Mouse (Mus musculus) lung, embryonic 14.5 days (tissue): ENCODE results near the gene Cul7. TPM values are rescaled to one million over a fixed set of nuclear protein-coding genes. Genes with fewer than 3 reads are reported as not detected.

Source experiments
- ATAC-seq: fragments of 200-750 bp; cut with Nextera tagmentation; 2 replicates; pipeline ENCODE4 v1.8.0; 2017; ENCODE audit warnings: mild to moderate bottlenecking, moderate TSS enrichment, moderate library complexity; ENCODE audit not compliant: insufficient read depth
- DNase-seq: peaks from one replicate; pipeline ENCODE4 v3.0.0-alpha.2; 2015
- H3K27ac ChIP-seq: fragments of 300-500 bp; sonication (generic); 2 replicates; pipeline ENCODE4 v1.5.1; 2014; ENCODE audit warnings: low read depth, mild to moderate bottlenecking, moderate library complexity
- H3K27me3 ChIP-seq: fragments of 300-500 bp; sonication (generic); 2 replicates; pipeline ENCODE4 v1.6.1; 2014; ENCODE audit warnings: low read length, control low read depth; ENCODE audit not compliant: insufficient read depth
- H3K36me3 ChIP-seq: fragments of 300-500 bp; sonication (generic); 2 replicates; pipeline ENCODE4 v1.6.1; 2014; ENCODE audit warnings: control low read depth; ENCODE audit not compliant: insufficient read depth
- H3K4me1 ChIP-seq: fragments of 300-500 bp; sonication (generic); 2 replicates; pipeline ENCODE4 v1.6.1; 2014; ENCODE audit warnings: antibody characterized with exemption, control low read depth; ENCODE audit not compliant: insufficient read depth
- H3K4me2 ChIP-seq: fragments of 300-500 bp; sonication (generic); 2 replicates; pipeline ENCODE4 v1.6.1; 2014; ENCODE audit warnings: mild to moderate bottlenecking
- H3K4me3 ChIP-seq: fragments of 300-500 bp; sonication (generic); 2 replicates; pipeline ENCODE4 v1.5.1; 2014; ENCODE audit warnings: low read depth, low read length
- H3K9ac ChIP-seq: fragments of 300-500 bp; sonication (generic); 2 replicates; pipeline ENCODE4 v1.6.1; 2014
- H3K9me3 ChIP-seq: fragments of 300-500 bp; sonication (generic); 2 replicates; pipeline ENCODE4 v1.6.1; 2016; ENCODE audit warnings: low read depth, low read length, control low read depth
- CTCF ChIP-seq: IDR thresholded peaks from 2 replicates; pipeline ENCODE4 v1.5.1; 2016; ENCODE audit warnings: antibody characterized with exemption, low read depth
- WGBS: fragments of 180-500 bp; shearing (Covaris S2); extraction: QIAGEN DNeasy Blood & Tissue Kit; methylation state at CpG from one replicate; pipeline ENCODE4 v1.1.7; 2014; 5-methylcytosine and 5-hydroxymethylcytosine counted together
- polyA plus RNA-seq: library from polyadenylated mRNA; unstranded; fragments of >200 nt; fragmentation: Nextera tagmentation; extraction: Ambion mirVana; gene quantifications from 2 replicates; pipeline ENCODE4 v1.2.1, GENCODE M21; 2014

Gene Cul7
- polyA plus RNA-seq, 1 experiment from 2014 or later: 36.6 TPM

- H3K36me3 ChIP-seq: no peaks in the 10 kb centered on the region
- H3K4me3 ChIP-seq: peak overlapping the region; percentile 96
- no peak for ATAC-seq
- no peak for TF ChIP-seq CTCF
- peaks cover 57% of the 10 kb centered on the region for H3K4me1 ChIP-seq
- WGBS: 25% methylated on average over 6 of the region's 6 CpGs
- peak overlapping the region; percentile 86 for H3K4me2 ChIP-seq
- H3K27ac ChIP-seq: peak overlapping the region; percentile 25; the same call in 1 of the 2 replicates
- no peaks in the 10 kb centered on the region for H3K9me3 ChIP-seq
- no peak for DNase-seq
- no peaks in the 10 kb centered on the region for H3K27me3 ChIP-seq
- peak overlapping the region; percentile 99 for H3K9ac ChIP-seq
Observed at GRCm38 (mm10) chr17:46627409-46627808, 22.7 kb upstream of the Cul7 start.

- peak overlapping the region; percentile 96 for H3K4me3 ChIP-seq
- 0 out of 2 replicates have a peak, but pooled peaks cover 4% of the 10 kb centered on the region for H3K36me3 ChIP-seq
- no peaks in the 10 kb centered on the region for H3K27me3 ChIP-seq
- H3K9ac ChIP-seq: peak overlapping the region; percentile 99
- TF ChIP-seq CTCF: no peak
- peak; percentile 49 for DNase-seq
- peak overlapping the region; percentile 99 for H3K27ac ChIP-seq
- H3K9me3 ChIP-seq: no peaks in the 10 kb centered on the region
- under 1% methylated on average over 13 of the region's 13 CpGs for WGBS
- ATAC-seq: no peak
- H3K4me1 ChIP-seq: peaks cover 48% of the 10 kb centered on the region
- peak overlapping the region; percentile 86 for H3K4me2 ChIP-seq
Observed at GRCm38 (mm10) chr17:46628471-46628790, 21.7 kb upstream of the Cul7 start.

GRCm38 (mm10) chr17:46628791-46629684 is 21.1 kb upstream of the Cul7 start, which contains the start of gene Ptk7:
Gene Ptk7 (minus strand): TSS chr17:46629504.
- peak within 1 kb of the TSS; percentile 99 for H3K9ac ChIP-seq
- H3K9me3 ChIP-seq: no peaks in the 10 kb centered on the region
- H3K36me3 ChIP-seq: peaks cover 4% of the 10 kb centered on the region; the same call in 1 of the 2 replicates
- DNase-seq (peak; percentile 94), ATAC-seq (peak; percentile 67)
- no peaks in the 10 kb centered on the region for H3K27me3 ChIP-seq
- H3K27ac ChIP-seq: peak within 1 kb of the TSS; percentile 99
- peak within 1 kb of the TSS; percentile 86 for H3K4me2 ChIP-seq
- peak within 1 kb of the TSS; percentile 96 for H3K4me3 ChIP-seq
- H3K4me1 ChIP-seq: peaks cover 43% of the 10 kb centered on the region
- WGBS: under 1% methylated on average over 80 of the region's 90 CpGs
- TF ChIP-seq CTCF: no peak

GRCm38 (mm10) chr17:46629685-46630441 is 20.3 kb upstream of the Cul7 start:
- Histone ChIP-seq H3K4me3 (peak overlapping the region; percentile 96), H3K27me3 (no peaks in the 10 kb centered on the region), H3K27ac (peak overlapping the region; percentile 99), H3K4me2 (peak overlapping the region; percentile 86), H3K9me3 (no peaks in the 10 kb centered on the region), H3K36me3 (peaks cover 4% of the 10 kb centered on the region; the same call in 1 of the 2 replicates), H3K4me1 (peaks cover 35% of the 10 kb centered on the region), H3K9ac (peak overlapping the region; percentile 99)
- DNase-seq: peak; percentile 95
- peak; percentile 93 for ATAC-seq
- peak; percentile 25 for TF ChIP-seq CTCF
- WGBS: 6% methylated on average over 12 of the region's 12 CpGs

GRCm38 (mm10) chr17:46636831-46637523 is 13.2 kb upstream of the Cul7 start:
- Histone ChIP-seq H3K9me3 (no peaks in the 10 kb centered on the region), H3K4me3 (no peak overlapping the region), H3K27ac (no peak overlapping the region; the same call in 1 of the 2 replicates), H3K4me1 (no peaks in the 10 kb centered on the region), H3K4me2 (peak overlapping the region; percentile 44; the same call in 1 of the 2 replicates), H3K9ac (0 out of 2 replicates have a peak overlapping the region, but pooled peaks have one; percentile 11), H3K27me3 (no peaks in the 10 kb centered on the region), H3K36me3 (peaks cover 26% of the 10 kb centered on the region; the same call in 1 of the 2 replicates)
- DNase-seq: peak; percentile 96
- TF ChIP-seq CTCF: peak; percentile 78
- ATAC-seq: peak; percentile 45; the same call in 1 of the 2 replicates
- 13% methylated on average over 15 of the region's 15 CpGs for WGBS

GRCm38 (mm10) chr17:46639929-46640328 is 10.2 kb upstream of the Cul7 start:
- no peak overlapping the region for H3K4me3 ChIP-seq
- no peaks in the 10 kb centered on the region for H3K27me3 ChIP-seq
- H3K4me1 ChIP-seq: no peaks in the 10 kb centered on the region
- no peak for TF ChIP-seq CTCF
- peaks cover 22% of the 10 kb centered on the region; the same call in 1 of the 2 replicates for H3K36me3 ChIP-seq
- DNase-seq (no peak), ATAC-seq (no peak)
- H3K9ac ChIP-seq: no peak overlapping the region
- 81% methylated on average over 9 of the region's 9 CpGs for WGBS
- no peaks in the 10 kb centered on the region for H3K9me3 ChIP-seq
- 0 out of 2 replicates have a peak overlapping the region, but pooled peaks have one; percentile 30 for H3K27ac ChIP-seq
- no peak overlapping the region for H3K4me2 ChIP-seq
